Mouse (Mus musculus) thymus, postnatal 4 days (tissue): Measurements from ENCODE around the gene Meaf6.
A peak's percentile ranks its signal among the peaks of the same experiment; 100 is the strongest.

Source experiments
- DNase-seq: peaks from one replicate; pipeline ENCODE4 v3.0.0; 2021

The Meaf6 gene

GRCm38 (mm10) chr4:125145213-125145612 is 60.3 kb downstream of the Meaf6 start:
- DNase-seq: no peak

- DNase-seq: no peak
Observed at GRCm38 (mm10) chr4:125147970-125148369, 63.0 kb downstream of the Meaf6 start.

GRCm38 (mm10) chr4:125149460-125149859 is 64.5 kb downstream of the Meaf6 start:
- no peak for DNase-seq

GRCm38 (mm10) chr4:125152469-125152868 is 67.5 kb downstream of the Meaf6 start:
- DNase-seq: no peak

GRCm38 (mm10) chr4:125153659-125154241 is 68.8 kb downstream of the Meaf6 start:
- no peak for DNase-seq

GRCm38 (mm10) chr4:125155646-125156045 is 70.7 kb downstream of the Meaf6 start:
- DNase-seq: no peak

- no peak for DNase-seq
Observed at GRCm38 (mm10) chr4:125157322-125157721, 72.4 kb downstream of the Meaf6 start.

GRCm38 (mm10) chr4:125158081-125158480 is 73.1 kb downstream of the Meaf6 start:
- DNase-seq: no peak

GRCm38 (mm10) chr4:125158581-125159317 is 73.8 kb downstream of the Meaf6 start:
- DNase-seq: no peak

GRCm38 (mm10) chr4:125160320-125160950 is 75.5 kb downstream of the Meaf6 start:
- peak; percentile 93 for DNase-seq

GRCm38 (mm10) chr4:125160951-125161331 is 76.0 kb downstream of the Meaf6 start:
- no peak for DNase-seq

- no peak for DNase-seq
Observed at GRCm38 (mm10) chr4:125161392-125161791, 76.5 kb downstream of the Meaf6 start.

- no peak for DNase-seq
Observed at GRCm38 (mm10) chr4:125162701-125163100, 77.8 kb downstream of the Meaf6 start.
